Mouse (Mus musculus) lung, postnatal 10 days (tissue): ENCODE data around the gene Btbd35f28.
"Not testable (repeated sequence)": the region's sequence is repeated elsewhere in the genome, so short reads cannot be mapped to it uniquely, and the experiment has no call there.

ENCODE experiments used
- DNase-seq: peaks from one replicate; pipeline ENCODE4 v3.0.0; 2021

Gene Btbd35f28

DNA sequence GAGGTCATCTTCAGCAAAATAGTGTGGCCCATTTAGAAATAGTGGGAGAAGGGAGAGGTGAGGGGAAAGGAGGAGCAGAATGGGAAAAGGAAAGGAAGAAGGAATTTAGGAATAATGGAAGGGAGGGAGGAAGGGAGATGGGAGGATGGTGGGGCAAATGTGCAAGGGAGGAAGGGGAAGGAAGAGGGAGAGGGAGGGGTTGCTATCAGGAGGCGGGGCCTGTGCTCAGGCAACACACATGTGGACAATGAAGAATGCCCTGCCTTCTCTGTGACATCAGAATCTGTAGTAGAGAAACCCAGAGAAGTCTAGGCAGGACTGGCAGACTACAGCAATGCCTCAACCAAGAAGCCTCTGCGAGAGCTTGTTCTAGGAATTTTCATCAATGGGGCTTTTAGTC is at the start of gene Btbd35f28:
Btbd35f28 (plus strand) TSS at position 301 of the 400 bp plus-strand sequence.
- DNase-seq, result not testable (repeated sequence)
